Mouse (Mus musculus): ENCODE results near the gene Map3k14. TPM values are rescaled to one million over a fixed set of nuclear protein-coding genes. Genes with fewer than 3 reads are reported as not detected.

Map3k14 gene
- polyA plus RNA-seq, 1 experiment from 2014 or later, result 5.0 TPM

GRCm38 (mm10) chr11:103197340-103197739, 69.9 kb downstream of the Map3k14 start:
- ATAC-seq, result no peak
- Histone ChIP-seq H3K36me3 (peaks cover 12% of the 10 kb centered on the region; the same call in 1 of the 2 replicates), H3K27me3 (peaks cover 94% of the 10 kb centered on the region), H3K9me3 (no peaks in the 10 kb centered on the region), H3K27ac (no peak overlapping the region), H3K4me1 (replicated peaks) (peaks cover 38% of the 10 kb centered on the region), H3K9ac (replicated peaks) (no peak overlapping the region), H3K4me2 (replicated peaks) (no peak overlapping the region), H3K4me3 (replicated peaks) (no peak overlapping the region)
- 89% methylated on average over 4 of the region's 4 CpGs for whole genome bisulfite sequencing

- H3K36me3 ChIP-seq, result peaks cover 12% of the 10 kb centered on the region; the same call in 1 of the 2 replicates
- WGBS, result 88% methylated on average over 5 of the region's 5 CpGs
- H3K4me2 ChIP-seq (replicated peaks), result no peak overlapping the region
- H3K4me1 ChIP-seq (replicated peaks), result peaks cover 29% of the 10 kb centered on the region
- no peak overlapping the region for H3K4me3 ChIP-seq (replicated peaks)
- H3K27ac ChIP-seq, result no peak overlapping the region
- no peaks in the 10 kb centered on the region for H3K9me3 ChIP-seq
- no peak overlapping the region for H3K9ac ChIP-seq (replicated peaks)
- ATAC-seq, result no peak
- peaks cover 100% of the 10 kb centered on the region for H3K27me3 ChIP-seq
These were observed 71.6 kb downstream of the Map3k14 start for GRCm38 (mm10) chr11:103195656-103196055.

DNA sequence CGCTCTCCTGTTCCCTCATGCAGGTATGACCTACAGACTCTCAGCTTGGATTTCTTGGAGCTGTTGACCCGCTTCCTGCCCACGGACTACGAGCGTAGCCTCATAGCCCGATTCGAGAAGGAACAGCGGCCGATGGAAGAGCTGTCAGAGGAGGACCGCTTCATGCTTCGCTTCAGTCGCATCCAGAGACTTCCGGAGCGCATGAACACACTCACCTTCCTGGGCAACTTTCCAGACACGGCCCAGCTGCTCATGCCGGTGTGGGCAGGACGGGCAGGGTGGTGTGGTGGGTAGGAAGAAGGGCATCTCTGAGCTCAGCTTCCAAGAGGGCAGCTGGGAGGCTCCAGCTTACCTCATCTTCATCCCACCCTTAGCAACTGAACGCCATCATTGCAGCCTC, 72.0 kb downstream of the Map3k14 start:
- H3K36me3 ChIP-seq, result peaks cover 12% of the 10 kb centered on the region; the same call in 1 of the 2 replicates
- H3K27me3 ChIP-seq, result peaks cover 100% of the 10 kb centered on the region
- no peak overlapping the region for H3K4me2 ChIP-seq (replicated peaks)
- H3K4me3 ChIP-seq (replicated peaks), result no peak overlapping the region
- no peak overlapping the region for H3K9ac ChIP-seq (replicated peaks)
- ATAC-seq, result no peak
- H3K4me1 ChIP-seq (replicated peaks), result peaks cover 29% of the 10 kb centered on the region
- H3K27ac ChIP-seq, result no peak overlapping the region
- WGBS, result 93% methylated on average over 18 of the region's 18 CpGs
- no peaks in the 10 kb centered on the region for H3K9me3 ChIP-seq

GRCm38 (mm10) chr11:103193825-103194168, 73.5 kb downstream of the Map3k14 start:
- Histone ChIP-seq H3K4me1 (replicated peaks) (peaks cover 19% of the 10 kb centered on the region), H3K9me3 (no peaks in the 10 kb centered on the region), H3K27me3 (peaks cover 99% of the 10 kb centered on the region), H3K27ac (no peak overlapping the region), H3K4me3 (replicated peaks) (no peak overlapping the region), H3K4me2 (replicated peaks) (no peak overlapping the region), H3K36me3 (peaks cover 12% of the 10 kb centered on the region; the same call in 1 of the 2 replicates), H3K9ac (replicated peaks) (no peak overlapping the region)
- WGBS, result 38% methylated on average over 9 of the region's 9 CpGs
- ATAC-seq, result peak; percentile 12; the same call in 1 of the 2 replicates

DNA sequence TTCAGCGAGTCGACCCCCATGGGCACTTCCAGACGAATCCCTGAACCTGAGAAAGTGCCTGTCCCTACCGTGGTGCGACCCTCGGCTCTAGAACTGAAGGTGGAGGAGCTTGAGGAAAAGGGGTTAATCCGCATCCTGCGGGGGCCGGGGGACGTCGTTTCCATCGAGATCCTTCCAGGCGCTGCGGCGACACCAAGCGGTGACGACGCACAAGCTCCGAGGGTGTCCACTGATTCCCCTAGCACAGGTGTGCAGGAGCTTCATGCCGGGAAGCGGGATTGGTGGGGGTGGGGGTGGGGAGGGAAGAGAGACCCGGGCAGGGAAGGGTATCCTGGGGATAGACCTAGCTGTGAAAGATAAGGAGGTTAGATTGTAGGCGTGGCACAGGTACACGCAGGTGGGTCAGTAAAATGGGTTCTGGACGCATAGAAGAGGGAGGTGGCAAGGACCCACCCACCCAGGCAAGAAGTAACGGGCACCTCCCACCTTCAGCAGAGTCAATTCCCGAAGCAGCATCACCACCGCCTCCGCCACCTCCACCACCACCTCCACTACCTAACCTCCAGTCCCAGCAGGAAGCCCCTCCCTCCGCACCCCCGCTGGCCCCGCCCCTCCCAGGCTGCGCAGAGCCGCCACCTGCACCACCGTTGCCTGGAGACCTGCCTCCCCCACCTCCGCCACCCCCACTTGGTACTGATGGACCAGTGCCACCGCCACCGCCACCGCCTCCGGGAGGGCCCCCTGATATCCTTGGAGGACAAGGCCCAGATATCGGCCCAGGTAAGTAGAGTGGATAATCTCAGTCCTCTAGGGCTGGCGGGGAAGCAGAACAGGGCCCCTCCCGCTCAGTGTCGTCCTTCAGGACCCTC, 74.1 kb downstream of the Map3k14 start:
- peak overlapping the region; percentile 40 for H3K9ac ChIP-seq (replicated peaks)
- H3K27me3 ChIP-seq, result peaks cover 93% of the 10 kb centered on the region
- peak; percentile 64 for ATAC-seq
- H3K27ac ChIP-seq, result no peak overlapping the region
- no peaks in the 10 kb centered on the region for H3K9me3 ChIP-seq
- peaks cover 13% of the 10 kb centered on the region for H3K4me1 ChIP-seq (replicated peaks)
- peak overlapping the region; percentile 54 for H3K4me2 ChIP-seq (replicated peaks)
- peaks cover 12% of the 10 kb centered on the region; the same call in 1 of the 2 replicates for H3K36me3 ChIP-seq
- peak overlapping the region; percentile 28 for H3K4me3 ChIP-seq (replicated peaks)
- WGBS, result 4% methylated on average over 44 of the region's 44 CpGs

GRCm38 (mm10) chr11:103192230-103192955, 74.9 kb downstream of the Map3k14 start:
- Histone ChIP-seq H3K27me3 (peaks cover 85% of the 10 kb centered on the region), H3K36me3 (peaks cover 12% of the 10 kb centered on the region; the same call in 1 of the 2 replicates), H3K4me2 (replicated peaks) (peak overlapping the region; percentile 54), H3K4me1 (replicated peaks) (peaks cover 13% of the 10 kb centered on the region), H3K27ac (no peak overlapping the region), H3K9ac (replicated peaks) (peak overlapping the region; percentile 40; the same call in 1 of the 2 replicates), H3K4me3 (replicated peaks) (peak overlapping the region; percentile 28), H3K9me3 (no peaks in the 10 kb centered on the region)
- peak; percentile 51 for ATAC-seq
- 15% methylated on average over 28 of the region's 28 CpGs for WGBS

- Histone ChIP-seq H3K4me3 (replicated peaks) (no peak overlapping the region), H3K9me3 (no peaks in the 10 kb centered on the region), H3K36me3 (no peaks in the 10 kb centered on the region), H3K4me2 (replicated peaks) (no peak overlapping the region), H3K9ac (replicated peaks) (no peak overlapping the region), H3K4me1 (replicated peaks) (no peaks in the 10 kb centered on the region), H3K27ac (no peak overlapping the region), H3K27me3 (peaks cover 16% of the 10 kb centered on the region)
- 40% methylated on average over 2 of the region's 2 CpGs for WGBS
- ATAC-seq, result no peak
These were observed 82.4 kb downstream of the Map3k14 start for GRCm38 (mm10) chr11:103184891-103185290.

- ATAC-seq, result no peak
- Histone ChIP-seq H3K9me3 (no peaks in the 10 kb centered on the region), H3K9ac (replicated peaks) (no peak overlapping the region), H3K4me2 (replicated peaks) (no peak overlapping the region), H3K4me1 (replicated peaks) (no peaks in the 10 kb centered on the region), H3K4me3 (replicated peaks) (no peak overlapping the region), H3K27me3 (peaks cover 6% of the 10 kb centered on the region), H3K27ac (no peak overlapping the region), H3K36me3 (no peaks in the 10 kb centered on the region)
- 80% methylated on average over 3 of the region's 3 CpGs for WGBS
These were observed 85.4 kb downstream of the Map3k14 start for GRCm38 (mm10) chr11:103181911-103182310.

DNA sequence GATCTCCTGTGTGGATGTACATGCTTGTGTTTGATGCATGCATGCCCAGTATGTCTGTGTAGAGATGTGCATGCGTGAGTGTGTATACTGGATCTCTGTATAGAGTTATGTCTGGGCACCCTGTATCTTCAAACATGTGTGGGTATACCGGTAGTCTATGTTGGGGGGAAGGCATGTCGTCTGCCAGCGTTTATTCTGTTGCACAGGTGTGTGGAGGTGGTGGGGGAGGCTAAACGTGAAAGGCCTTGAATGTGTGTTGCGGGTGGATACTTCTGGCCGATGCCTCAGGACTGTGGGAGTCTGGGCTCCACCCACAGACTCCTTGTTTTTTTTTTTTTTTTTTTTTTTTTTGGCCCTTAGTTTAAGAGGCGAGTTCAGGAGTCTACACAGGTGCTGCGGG, 85.9 kb downstream of the Map3k14 start:
- Histone ChIP-seq H3K4me2 (replicated peaks) (no peak overlapping the region), H3K36me3 (no peaks in the 10 kb centered on the region), H3K9me3 (no peaks in the 10 kb centered on the region), H3K9ac (replicated peaks) (no peak overlapping the region), H3K4me3 (replicated peaks) (no peak overlapping the region), H3K27ac (no peak overlapping the region), H3K4me1 (replicated peaks) (no peaks in the 10 kb centered on the region), H3K27me3 (peaks cover 6% of the 10 kb centered on the region)
- ATAC-seq, result no peak
- WGBS, result 83% methylated on average over 9 of the region's 9 CpGs

GRCm38 (mm10) chr11:103180426-103180825, 86.8 kb downstream of the Map3k14 start:
- 50% methylated on average over 1 of the region's 1 CpGs for WGBS
- Histone ChIP-seq H3K27me3 (peaks cover 3% of the 10 kb centered on the region), H3K4me1 (replicated peaks) (no peaks in the 10 kb centered on the region), H3K27ac (no peak overlapping the region), H3K9me3 (no peaks in the 10 kb centered on the region), H3K36me3 (no peaks in the 10 kb centered on the region), H3K4me2 (replicated peaks) (no peak overlapping the region), H3K4me3 (replicated peaks) (no peak overlapping the region), H3K9ac (replicated peaks) (no peak overlapping the region)
- no peak for ATAC-seq

GRCm38 (mm10) chr11:103178748-103179147, 88.5 kb downstream of the Map3k14 start:
- Histone ChIP-seq H3K27me3 (peaks cover 9% of the 10 kb centered on the region), H3K4me2 (replicated peaks) (no peak overlapping the region), H3K36me3 (no peaks in the 10 kb centered on the region), H3K4me3 (replicated peaks) (no peak overlapping the region), H3K4me1 (replicated peaks) (0 out of 2 replicates have a peak, but pooled peaks cover 6% of the 10 kb centered on the region), H3K9me3 (no peaks in the 10 kb centered on the region), H3K27ac (no peak overlapping the region), H3K9ac (replicated peaks) (no peak overlapping the region)
- ATAC-seq, result no peak
- WGBS, result 86% methylated on average over 8 of the region's 8 CpGs

All from midbrain, embryonic 13.5 days (tissue).